Mouse (Mus musculus): Measurements from ENCODE around the gene Padi6.

The Padi6 gene

GRCm38 (mm10) chr4:140684881-140685303, 57.6 kb downstream of the Padi6 start:
- DNase-seq (ENCODE audit: low read depth, low spot score) = no peak

- peak; percentile 60 for DNase-seq (ENCODE audit: low read depth, low spot score)
Measured at GRCm38 (mm10) chr4:140684141-140684871, 58.1 kb downstream of the Padi6 start.

GRCm38 (mm10) chr4:140683608-140684007, 58.8 kb downstream of the Padi6 start:
- no peak for DNase-seq (ENCODE audit: low read depth, low spot score)

GRCm38 (mm10) chr4:140680731-140681397, 61.6 kb downstream of the Padi6 start:
- no peak for DNase-seq (ENCODE audit: low read depth, low spot score)

- peak; percentile 82 for DNase-seq (ENCODE audit: low read depth, low spot score)
Measured at GRCm38 (mm10) chr4:140679723-140680380, 62.6 kb downstream of the Padi6 start.

GRCm38 (mm10) chr4:140679038-140679437, 63.4 kb downstream of the Padi6 start:
- peak; percentile 52 for DNase-seq (ENCODE audit: low read depth, low spot score)

Measured in skeletal muscle tissue, adult 2 months (tissue).